Mouse (Mus musculus): Measurements from ENCODE around the gene Colgalt2.
A peak's percentile ranks its signal among the peaks of the same experiment; 100 is the strongest.
"Not testable (repeated sequence)": the region's sequence is repeated elsewhere in the genome, so short reads cannot be mapped to it uniquely, and the experiment has no call there.

Gene Colgalt2

GRCm38 (mm10) chr1:152399790-152400555 lies at the start of gene Colgalt2:
Gene Colgalt2, plus strand, starts transcription at chr1:152399830.
- no peak for DNase-seq (ENCODE audit: low read depth, low spot score)

- no peak for DNase-seq (ENCODE audit: low read depth, low spot score)
Measured at GRCm38 (mm10) chr1:152356721-152357120, 42.9 kb upstream of the Colgalt2 start.

- DNase-seq (ENCODE audit: low read depth, low spot score) = no peak
Measured at GRCm38 (mm10) chr1:152368311-152369088, 31.1 kb upstream of the Colgalt2 start.

- peak; percentile 40 for DNase-seq (ENCODE audit: low read depth, low spot score)
Measured at GRCm38 (mm10) chr1:152369139-152369538, 30.5 kb upstream of the Colgalt2 start.

- no peak for DNase-seq (ENCODE audit: low read depth, low spot score)
Measured at GRCm38 (mm10) chr1:152378311-152378710, 21.3 kb upstream of the Colgalt2 start.

DNA sequence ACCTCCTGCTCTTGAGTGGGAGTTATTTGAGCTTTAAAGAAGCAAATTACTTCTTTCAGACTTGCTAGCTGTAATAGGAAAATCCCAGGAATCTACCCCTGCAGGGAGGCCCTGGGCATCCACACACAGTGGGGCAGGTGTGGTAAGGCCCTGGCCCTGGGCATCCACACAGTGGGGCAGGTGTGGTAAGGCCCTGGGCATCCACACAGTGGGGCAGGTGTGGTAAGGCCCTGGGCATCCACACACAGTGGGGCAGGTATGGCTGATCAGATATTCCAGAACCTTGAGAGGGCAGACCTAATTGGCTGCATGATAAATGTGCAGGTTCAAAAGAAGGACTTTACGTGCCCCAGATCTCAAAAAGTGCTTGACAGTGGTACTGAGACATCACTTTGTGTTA lies 15.0 kb upstream of the Colgalt2 start:
- DNase-seq (ENCODE audit: low read depth, low spot score) = no peak

DNA sequence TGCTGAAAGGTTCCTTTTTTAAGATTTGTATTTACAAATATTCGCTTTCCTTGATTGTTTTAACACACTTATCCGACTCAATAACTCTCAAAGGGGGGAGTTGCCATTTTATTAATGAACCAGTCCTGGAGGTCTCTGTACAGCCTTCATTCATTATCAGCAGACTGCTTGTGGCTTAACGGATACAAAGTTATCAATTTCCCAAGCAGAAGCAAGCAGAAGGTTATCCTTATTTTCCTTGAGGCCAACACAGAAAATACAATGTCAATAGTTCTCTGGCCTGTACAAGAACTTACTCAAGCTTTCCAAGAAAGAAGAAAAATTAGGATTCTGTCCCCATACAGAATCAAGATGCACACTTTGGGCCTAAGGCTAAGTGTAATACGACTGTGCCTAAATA lies 13.9 kb upstream of the Colgalt2 start:
- not testable (repeated sequence) for DNase-seq (ENCODE audit: low read depth, low spot score)

- peak; percentile 54 for DNase-seq (ENCODE audit: low read depth, low spot score)
Measured at GRCm38 (mm10) chr1:152386188-152386835, 13.3 kb upstream of the Colgalt2 start, which contains the start of gene Tsen15. Gene Tsen15, minus strand, starts transcription at chr1:152386688.

- DNase-seq (ENCODE audit: low read depth, low spot score) = no peak
Measured at GRCm38 (mm10) chr1:152389271-152389670, 10.4 kb upstream of the Colgalt2 start.

- no peak for DNase-seq (ENCODE audit: low read depth, low spot score)
Measured at GRCm38 (mm10) chr1:152394137-152394536, 5.5 kb upstream of the Colgalt2 start.

DNA sequence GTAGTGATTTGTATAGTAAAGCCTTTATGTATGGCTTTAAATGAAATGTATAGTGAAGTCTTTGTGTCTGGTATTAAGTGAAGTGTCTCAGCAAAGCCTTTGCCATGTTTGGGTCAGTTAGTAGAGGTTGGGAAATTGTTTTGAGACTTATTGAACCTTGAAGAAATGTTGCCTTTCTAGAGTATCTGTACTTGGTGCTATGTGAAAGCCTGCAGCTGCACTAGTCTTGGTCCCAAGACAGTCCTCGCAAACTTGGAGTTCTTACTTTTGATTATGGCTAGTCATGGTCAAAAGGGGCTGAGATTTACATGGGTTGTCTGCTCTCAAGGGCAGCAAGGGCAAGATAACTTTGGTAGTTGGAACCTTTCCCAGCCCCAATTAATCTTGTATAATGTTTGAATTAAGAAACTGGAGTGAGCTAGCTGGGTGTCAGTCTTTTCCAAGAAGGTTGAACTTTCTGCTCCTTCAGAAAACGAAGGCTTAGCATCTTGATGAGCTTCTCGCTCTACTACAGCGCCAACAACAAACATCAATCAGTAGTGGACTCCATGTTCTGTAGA lies 4.6 kb upstream of the Colgalt2 start:
- DNase-seq (ENCODE audit: low read depth, low spot score) = no peak

DNA sequence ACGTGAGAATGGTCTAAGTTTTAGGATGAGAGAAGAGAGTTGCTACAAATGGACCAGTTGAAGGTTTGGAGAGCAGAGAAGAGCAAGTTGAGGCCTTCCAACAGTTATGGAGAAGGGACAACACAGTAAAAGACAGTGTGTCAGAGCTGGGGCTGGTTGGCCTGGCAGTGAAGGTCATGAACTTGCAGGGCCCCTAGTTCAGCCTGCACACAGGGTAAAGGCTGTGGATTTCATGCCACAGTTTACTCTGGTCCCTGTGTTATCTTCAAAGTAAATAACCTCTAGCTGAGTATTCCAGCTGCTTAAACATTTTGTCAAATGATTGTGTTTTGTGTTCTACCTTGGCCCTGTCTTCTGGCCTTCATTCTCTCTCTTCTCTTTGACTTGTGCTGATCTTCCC lies 922 bp upstream of the Colgalt2 start:
- no peak for DNase-seq (ENCODE audit: low read depth, low spot score)

- no peak for DNase-seq (ENCODE audit: low read depth, low spot score)
Measured at GRCm38 (mm10) chr1:152400556-152401540, 1.2 kb downstream of the Colgalt2 start.

DNA sequence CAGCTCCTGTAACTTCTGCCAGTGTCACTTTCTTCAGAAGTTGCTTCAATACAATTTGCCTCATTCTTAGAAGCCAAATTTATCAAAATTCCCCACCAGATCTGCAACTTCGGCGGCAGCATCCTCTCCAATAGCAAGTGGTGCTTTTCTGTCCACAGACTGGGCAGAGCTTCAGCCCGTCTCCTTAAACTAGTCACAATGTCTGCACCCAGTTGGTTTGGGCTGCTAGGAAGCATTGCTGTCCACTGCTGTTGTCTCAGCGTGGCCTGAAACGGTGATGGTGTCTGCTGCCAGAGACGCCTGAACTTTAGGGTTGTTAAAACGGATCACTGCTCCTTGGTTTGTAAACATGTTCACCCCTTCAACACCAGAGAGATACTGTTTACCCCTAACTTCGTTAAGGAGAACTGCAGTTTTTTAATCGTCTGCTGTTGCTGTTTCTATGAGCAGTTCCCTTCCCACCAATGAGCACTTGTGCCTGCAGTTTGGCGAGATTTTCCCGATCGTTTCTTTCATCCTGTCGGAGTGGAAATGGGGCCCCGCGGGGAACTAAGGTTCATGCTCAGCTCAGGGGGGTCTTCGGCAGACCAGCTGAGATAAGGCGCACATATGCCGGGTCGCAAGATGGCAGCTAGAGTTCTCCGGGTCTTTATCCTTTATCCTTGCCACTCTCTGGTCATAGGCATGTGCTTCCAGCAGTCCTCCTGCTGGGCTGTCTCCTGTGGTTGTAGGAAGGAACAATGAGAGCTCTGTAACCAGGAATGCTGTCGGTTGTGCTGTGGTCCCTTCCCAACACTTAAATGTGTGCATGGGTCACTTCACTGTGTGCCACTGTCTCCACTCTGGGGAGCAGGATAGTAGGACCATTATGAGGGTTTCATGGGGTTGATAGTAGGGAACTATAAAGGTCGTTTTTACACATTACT lies 7.7 kb downstream of the Colgalt2 start:
- DNase-seq (ENCODE audit: low read depth, low spot score) = no peak

GRCm38 (mm10) chr1:152409356-152409755 lies 9.7 kb downstream of the Colgalt2 start:
- DNase-seq (ENCODE audit: low read depth, low spot score) = no peak

- DNase-seq (ENCODE audit: low read depth, low spot score) = no peak
Measured at GRCm38 (mm10) chr1:152410657-152411056, 11.0 kb downstream of the Colgalt2 start.

DNA sequence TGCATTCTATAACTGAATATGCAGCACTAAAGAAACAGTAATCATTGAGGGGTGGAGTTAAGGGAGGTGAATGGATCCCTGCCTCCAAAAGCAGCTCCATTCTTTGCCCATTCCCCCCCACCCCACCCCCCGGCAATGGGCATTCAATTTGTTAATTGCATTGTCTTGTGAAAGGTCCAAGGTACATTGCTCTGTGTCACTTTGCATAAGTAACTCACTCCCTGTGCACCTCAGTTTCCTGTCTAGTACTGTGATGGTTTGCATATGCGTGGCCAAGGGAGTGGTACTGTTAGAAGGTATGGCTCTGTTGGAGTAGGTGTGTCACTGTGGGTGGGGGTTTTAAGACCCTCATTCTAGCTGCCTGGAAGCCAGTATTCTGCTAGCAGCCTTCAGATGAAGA lies 13.5 kb downstream of the Colgalt2 start:
- no peak for DNase-seq (ENCODE audit: low read depth, low spot score)

DNA sequence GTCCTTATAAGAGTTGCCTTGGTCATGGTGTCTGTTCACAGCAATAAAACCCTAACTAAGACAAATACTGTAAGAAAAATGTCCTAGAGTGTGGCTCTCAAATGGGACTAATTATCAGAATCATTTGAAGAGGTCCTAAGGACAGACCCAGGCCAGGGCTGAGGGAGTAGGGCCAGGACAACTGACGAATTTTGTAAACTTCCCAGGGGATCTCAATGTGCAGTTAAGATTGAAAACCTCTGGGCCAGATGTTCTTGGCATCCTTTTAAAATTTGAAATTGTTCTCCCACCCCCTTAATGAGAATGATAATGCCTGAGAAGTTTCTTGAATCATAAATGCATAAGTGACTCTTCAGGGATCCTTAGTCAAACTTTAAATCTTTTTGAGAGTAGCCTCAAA lies 14.3 kb downstream of the Colgalt2 start:
- no peak for DNase-seq (ENCODE audit: low read depth, low spot score)

GRCm38 (mm10) chr1:152414451-152414850 lies 14.8 kb downstream of the Colgalt2 start:
- no peak for DNase-seq (ENCODE audit: low read depth, low spot score)

Data from retina, postnatal 7 days (tissue).